Mouse (Mus musculus) ES-Bruce4 (cell line): ENCODE results near the gene Ddx23.

ENCODE experiments used
- CTCF ChIP-seq: IDR thresholded peaks from one replicate; pipeline ENCODE4 v1.8.1; 2011; ENCODE audit warnings: low read depth, low read length
- POLR2A ChIP-seq: IDR thresholded peaks from one replicate; pipeline ENCODE4 v1.8.1; 2011; ENCODE audit warnings: low read length; ENCODE audit not compliant: insufficient read depth

DNA sequence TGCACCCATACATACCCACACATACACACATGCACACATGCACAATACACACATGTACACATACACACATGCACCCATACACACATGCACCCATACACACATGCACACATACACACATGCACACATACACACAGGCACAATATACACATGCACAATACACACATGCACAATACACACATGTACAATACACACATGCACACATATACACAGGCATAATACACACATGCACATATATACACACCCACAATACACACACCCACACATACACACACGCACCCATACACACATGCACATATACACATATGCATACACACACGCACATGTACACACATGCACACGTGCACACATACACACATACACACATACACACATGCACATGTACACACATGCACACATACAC lies 50.5 kb downstream of the Ddx23 start:
- no peak for TF ChIP-seq CTCF
- TF ChIP-seq POLR2A, result no peak
